Mouse (Mus musculus) lung, postnatal 0 days (tissue): ENCODE results near the gene Baiap2l2.
A peak's percentile ranks its signal among the peaks of the same experiment; 100 is the strongest.
"Not testable (repeated sequence)": the region's sequence is repeated elsewhere in the genome, so short reads cannot be mapped to it uniquely, and the experiment has no call there.

Experiments used
- CTCF ChIP-seq: IDR thresholded peaks from 2 replicates; pipeline ENCODE4 v1.5.1; 2016; ENCODE audit warnings: antibody characterized with exemption, mild to moderate bottlenecking
- EP300 ChIP-seq: IDR thresholded peaks from 2 replicates; pipeline ENCODE4 v1.6.1; 2016; ENCODE audit warnings: antibody characterized with exemption, mild to moderate bottlenecking, control low read depth

DNA sequence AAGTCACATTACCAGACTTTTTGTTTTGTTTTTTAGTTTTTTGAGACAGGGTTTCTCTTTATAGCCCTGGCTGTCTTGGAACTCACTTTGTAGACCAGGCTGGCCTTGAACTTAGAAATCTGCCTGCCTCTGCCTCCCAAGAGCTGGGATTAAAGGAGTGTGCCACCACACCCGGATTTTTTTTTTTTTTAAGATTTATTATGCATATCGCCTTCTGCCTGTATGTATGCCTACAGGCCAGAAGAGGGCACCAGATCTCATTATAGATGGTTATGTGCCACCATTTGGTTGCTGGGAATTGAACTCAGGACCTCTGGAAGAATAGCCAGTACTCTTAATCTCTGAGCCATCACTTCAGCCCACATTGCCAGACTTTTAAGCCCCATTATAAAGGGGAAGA is 59.6 kb downstream of the Baiap2l2 start:
- not testable (repeated sequence) for TF ChIP-seq EP300
- TF ChIP-seq CTCF = 0 out of 2 replicates have a peak, but pooled peaks have one; percentile 15
